Mouse (Mus musculus): ENCODE measurements around the gene Fam213a. TPM values are rescaled to one million over a fixed set of nuclear protein-coding genes. Genes with fewer than 3 reads are reported as not detected.

The Fam213a gene
- polyA plus RNA-seq, 1 experiment from 2014 or later: 46.7 TPM

DNA sequence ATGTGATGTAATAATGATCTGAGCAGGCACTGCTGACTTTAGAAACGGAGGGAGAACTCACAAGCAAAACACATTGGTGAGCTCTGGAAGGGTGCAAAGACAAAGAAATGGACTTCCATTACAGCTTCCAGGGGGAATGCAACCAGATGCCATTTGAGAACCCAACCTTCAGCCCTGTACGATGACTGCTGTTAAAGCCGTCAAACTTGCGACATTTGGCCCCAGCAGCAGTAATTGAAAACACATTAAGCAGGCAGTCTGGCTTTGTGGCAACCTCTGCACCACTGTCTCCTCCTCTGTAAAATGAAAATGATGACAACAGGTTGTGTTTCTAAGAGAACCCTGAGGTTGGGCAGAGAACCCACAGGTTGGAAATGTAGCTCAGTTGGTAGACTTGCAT, 12.8 kb downstream of the Fam213a start:
- 0 out of 2 replicates have a peak, but pooled peaks cover 3% of the 10 kb centered on the region for H3K27me3 ChIP-seq
- no peak overlapping the region for H3K4me2 ChIP-seq (replicated peaks)
- H3K4me3 ChIP-seq: no peak overlapping the region
- 82% methylated on average over 4 of the region's 4 CpGs for WGBS
- no peaks in the 10 kb centered on the region for H3K9me3 ChIP-seq
- peaks cover 31% of the 10 kb centered on the region for H3K36me3 ChIP-seq
- peaks cover 16% of the 10 kb centered on the region for H3K4me1 ChIP-seq
- ATAC-seq (ENCODE audit: low FRiP score, low read depth): no peak
- no peak overlapping the region for H3K9ac ChIP-seq (replicated peaks)
- H3K27ac ChIP-seq (replicated peaks): no peak overlapping the region

DNA sequence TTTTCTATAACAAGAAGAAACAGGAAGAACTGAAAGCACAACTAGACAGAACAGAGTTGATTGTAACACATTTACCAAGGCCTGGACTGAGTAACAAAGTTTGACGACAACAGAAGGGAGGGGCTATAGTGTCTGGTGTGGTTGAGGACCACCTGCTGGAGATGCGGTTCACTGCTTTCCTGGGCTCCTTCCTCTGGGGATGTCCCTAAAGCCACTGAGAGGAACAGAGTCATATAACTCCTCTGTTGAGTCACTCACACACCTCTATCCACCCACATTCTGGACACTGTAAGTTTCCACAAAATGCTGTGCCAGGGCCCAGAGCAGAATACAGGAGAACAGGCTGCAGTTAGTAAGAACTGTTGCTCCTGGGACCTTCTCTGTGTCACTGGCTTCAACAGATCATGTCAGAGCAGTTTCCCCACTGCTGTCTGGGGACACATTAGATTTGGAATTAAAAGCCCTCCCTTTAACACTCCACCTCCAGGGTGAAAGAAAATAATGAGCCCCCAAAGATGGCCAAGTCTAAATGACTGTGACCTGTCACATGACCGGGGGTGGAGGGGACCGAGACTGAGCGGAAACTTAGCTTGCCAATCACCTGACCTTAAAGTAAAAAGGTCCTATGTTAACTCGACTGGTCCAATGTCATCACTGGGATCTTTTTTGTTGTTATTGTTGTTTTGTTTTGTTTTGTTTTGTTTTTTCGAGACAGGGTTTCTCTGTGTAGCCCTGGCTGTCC, 13.5 kb downstream of the Fam213a start:
- ATAC-seq (ENCODE audit: low FRiP score, low read depth): no peak
- Histone ChIP-seq H3K27ac (replicated peaks) (no peak overlapping the region), H3K4me1 (peaks cover 15% of the 10 kb centered on the region), H3K9me3 (no peaks in the 10 kb centered on the region), H3K4me3 (no peak overlapping the region), H3K4me2 (replicated peaks) (no peak overlapping the region), H3K9ac (replicated peaks) (no peak overlapping the region), H3K27me3 (0 out of 2 replicates have a peak, but pooled peaks cover 2% of the 10 kb centered on the region), H3K36me3 (peaks cover 31% of the 10 kb centered on the region)
- 88% methylated on average over 7 of the region's 7 CpGs for whole genome bisulfite sequencing

DNA sequence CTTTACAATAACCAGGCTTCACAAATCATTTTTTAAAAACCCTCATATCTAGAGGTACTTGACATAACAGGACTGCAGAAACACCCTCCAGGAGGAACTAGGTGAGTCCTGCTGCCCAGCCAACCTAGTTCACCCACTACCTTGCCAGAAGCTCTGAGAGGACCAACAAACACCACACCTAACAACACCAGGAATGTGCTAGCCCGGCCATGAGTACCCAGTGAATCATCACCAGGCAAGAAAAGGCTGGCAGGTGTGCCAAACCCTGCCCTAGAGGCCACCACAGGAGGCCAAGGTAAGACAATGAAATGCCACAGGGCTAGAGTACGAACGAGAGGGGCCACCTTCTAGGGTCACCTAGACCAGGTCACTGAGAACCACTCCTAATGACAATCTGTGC, 17.4 kb downstream of the Fam213a start:
- ATAC-seq (ENCODE audit: low FRiP score, low read depth): no peak
- WGBS: 83% methylated on average over 3 of the region's 3 CpGs
- Histone ChIP-seq H3K27ac (replicated peaks) (no peak overlapping the region), H3K36me3 (peaks cover 23% of the 10 kb centered on the region), H3K27me3 (no peaks in the 10 kb centered on the region), H3K9me3 (no peaks in the 10 kb centered on the region), H3K4me2 (replicated peaks) (no peak overlapping the region), H3K4me3 (no peak overlapping the region), H3K4me1 (no peaks in the 10 kb centered on the region), H3K9ac (replicated peaks) (no peak overlapping the region)

DNA sequence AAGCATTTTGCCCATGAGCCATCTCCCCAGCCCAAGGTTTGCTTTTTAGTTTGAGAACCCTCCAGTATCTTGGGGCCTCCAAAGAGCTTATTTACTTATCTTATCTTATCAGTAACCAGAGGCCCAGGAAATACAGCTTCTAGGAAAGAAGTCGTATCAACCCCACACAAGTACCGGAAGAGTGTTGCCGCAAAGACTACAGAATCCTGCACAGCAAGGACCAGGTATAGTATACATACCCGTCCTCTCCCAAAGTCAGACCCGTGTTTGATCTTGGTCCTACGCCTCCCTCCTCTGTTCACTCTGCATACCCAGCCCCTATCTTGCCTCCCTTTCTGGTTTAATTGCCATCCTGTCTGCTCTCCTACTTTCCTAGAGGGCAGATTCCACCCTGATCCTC, 21.1 kb downstream of the Fam213a start:
- no peak overlapping the region for H3K4me2 ChIP-seq (replicated peaks)
- no peaks in the 10 kb centered on the region for H3K9me3 ChIP-seq
- no peak overlapping the region for H3K4me3 ChIP-seq
- ATAC-seq (ENCODE audit: low FRiP score, low read depth): no peak
- WGBS: 89% methylated on average over 6 of the region's 6 CpGs
- no peak overlapping the region for H3K9ac ChIP-seq (replicated peaks)
- H3K4me1 ChIP-seq: no peaks in the 10 kb centered on the region
- H3K27ac ChIP-seq (replicated peaks): no peak overlapping the region
- H3K27me3 ChIP-seq: no peaks in the 10 kb centered on the region
- H3K36me3 ChIP-seq: peaks cover 7% of the 10 kb centered on the region

DNA sequence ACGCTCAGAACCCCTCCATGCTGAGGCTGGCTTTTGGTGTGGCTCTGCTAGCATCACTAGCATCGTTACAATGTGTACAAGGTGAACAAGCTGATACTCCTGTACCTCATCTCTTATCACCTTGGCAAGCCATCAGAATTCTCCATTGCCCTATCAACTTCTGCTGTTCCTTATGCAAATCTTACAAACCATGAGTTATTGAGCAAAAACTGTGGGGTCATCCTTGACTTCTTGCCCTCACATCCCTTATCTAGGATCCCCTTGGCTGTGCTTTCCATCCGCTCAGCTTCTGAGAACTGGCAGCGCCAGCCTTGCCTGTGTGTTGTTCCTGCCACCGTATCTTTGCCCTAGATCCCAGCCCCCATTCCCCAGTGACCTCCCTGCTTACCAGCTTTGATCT, 24.8 kb downstream of the Fam213a start:
- no peaks in the 10 kb centered on the region for H3K27me3 ChIP-seq
- H3K4me2 ChIP-seq (replicated peaks): no peak overlapping the region
- no peaks in the 10 kb centered on the region for H3K4me1 ChIP-seq
- ATAC-seq (ENCODE audit: low FRiP score, low read depth): no peak
- H3K4me3 ChIP-seq: no peak overlapping the region
- no peaks in the 10 kb centered on the region for H3K36me3 ChIP-seq
- no peak overlapping the region for H3K9ac ChIP-seq (replicated peaks)
- 88% methylated on average over 5 of the region's 5 CpGs for WGBS
- H3K27ac ChIP-seq (replicated peaks): no peak overlapping the region
- H3K9me3 ChIP-seq: no peaks in the 10 kb centered on the region

DNA sequence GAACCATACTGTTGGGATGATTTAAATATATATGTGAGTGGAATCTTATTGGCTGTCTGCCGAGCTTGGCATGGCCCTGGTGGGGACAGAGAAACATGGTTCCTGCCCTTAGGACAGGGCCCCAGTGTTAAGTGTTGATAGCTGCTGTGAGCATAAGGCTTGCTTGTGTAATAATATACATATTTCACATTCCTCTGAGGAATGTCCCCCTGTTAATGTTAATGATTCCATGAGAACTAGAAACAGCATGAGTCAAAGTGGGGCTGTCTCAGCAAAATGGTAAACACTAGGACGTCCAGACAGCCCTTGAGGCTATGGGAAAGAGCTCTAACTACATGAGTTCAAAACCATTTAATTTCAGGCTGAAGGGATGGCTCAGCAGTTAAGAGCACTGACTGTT, 26.4 kb downstream of the Fam213a start:
- Histone ChIP-seq H3K4me2 (replicated peaks) (no peak overlapping the region), H3K27ac (replicated peaks) (no peak overlapping the region), H3K27me3 (no peaks in the 10 kb centered on the region), H3K4me3 (no peak overlapping the region), H3K9me3 (no peaks in the 10 kb centered on the region), H3K9ac (replicated peaks) (no peak overlapping the region), H3K4me1 (no peaks in the 10 kb centered on the region), H3K36me3 (no peaks in the 10 kb centered on the region)
- no peak for ATAC-seq (ENCODE audit: low FRiP score, low read depth)
- WGBS: 78% methylated on average over 2 of the region's 2 CpGs

DNA sequence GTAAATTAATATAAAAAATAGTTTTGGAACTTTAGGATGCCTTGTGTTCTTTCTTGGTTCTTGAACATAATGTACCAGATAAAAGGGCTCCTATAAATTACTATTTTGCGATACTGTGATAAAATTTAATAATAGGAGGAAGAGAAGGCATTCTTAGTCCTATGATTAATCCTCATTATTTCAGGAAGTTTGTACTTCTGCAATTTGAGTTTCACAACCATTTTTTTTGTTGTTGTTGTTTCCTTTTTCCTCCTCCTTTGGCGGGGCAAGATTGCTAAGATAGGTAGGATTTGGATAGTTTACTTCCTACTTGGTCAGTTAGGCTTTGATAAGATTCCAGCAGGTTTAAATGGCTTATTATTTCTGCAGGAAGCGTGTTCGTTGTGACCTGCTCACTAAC, 28.0 kb downstream of the Fam213a start:
- ATAC-seq (ENCODE audit: low FRiP score, low read depth): no peak
- Histone ChIP-seq H3K27me3 (no peaks in the 10 kb centered on the region), H3K9me3 (no peaks in the 10 kb centered on the region), H3K27ac (replicated peaks) (no peak overlapping the region), H3K4me2 (replicated peaks) (no peak overlapping the region), H3K9ac (replicated peaks) (no peak overlapping the region), H3K4me1 (no peaks in the 10 kb centered on the region), H3K36me3 (no peaks in the 10 kb centered on the region), H3K4me3 (no peak overlapping the region)
- WGBS: 91% methylated on average over 4 of the region's 4 CpGs

DNA sequence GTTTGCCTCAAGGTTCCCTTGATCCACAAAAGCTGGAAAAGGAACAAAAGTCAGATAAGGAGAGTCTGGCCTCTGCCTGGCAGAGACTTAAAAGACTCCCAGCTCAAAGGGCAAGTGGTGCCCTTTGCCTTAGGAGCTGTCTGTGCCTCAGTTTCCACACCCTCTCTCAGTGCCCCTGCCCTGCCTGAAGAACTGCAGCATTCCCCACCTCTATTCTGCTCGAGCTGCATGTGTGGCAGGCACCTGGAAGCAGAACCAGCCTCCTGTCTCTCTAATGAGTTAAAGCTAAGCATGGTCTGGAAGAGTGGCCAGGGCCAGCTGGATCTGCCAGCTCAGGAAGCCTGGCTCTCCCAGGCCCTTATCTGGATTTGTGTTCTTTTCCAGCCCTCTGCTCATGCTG, 33.9 kb downstream of the Fam213a start:
- Histone ChIP-seq H3K9me3 (no peaks in the 10 kb centered on the region), H3K4me3 (no peak overlapping the region), H3K4me1 (no peaks in the 10 kb centered on the region), H3K4me2 (replicated peaks) (no peak overlapping the region), H3K27ac (replicated peaks) (no peak overlapping the region), H3K9ac (replicated peaks) (no peak overlapping the region), H3K36me3 (no peaks in the 10 kb centered on the region), H3K27me3 (no peaks in the 10 kb centered on the region)
- no peak for ATAC-seq (ENCODE audit: low FRiP score, low read depth)
- WGBS: 52% methylated on average over 1 of the region's 1 CpGs

DNA sequence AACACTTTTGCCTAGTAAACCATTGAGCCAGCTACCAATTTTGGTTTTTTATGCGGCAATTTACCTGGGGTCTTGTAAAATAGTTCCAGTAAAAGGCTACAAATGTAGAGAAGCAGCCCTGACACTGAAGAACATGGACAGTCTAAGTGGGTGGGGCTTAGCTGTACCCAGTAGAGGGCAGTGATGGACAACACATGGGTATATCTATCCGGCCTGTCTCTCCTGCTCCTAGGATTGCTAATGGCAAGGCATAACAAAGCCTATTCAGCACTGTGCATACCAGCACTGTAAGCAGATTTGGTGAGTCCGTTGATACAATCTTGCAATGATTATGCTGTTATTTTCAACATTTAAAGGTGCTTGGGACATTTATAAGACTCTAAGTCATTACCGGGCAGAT, 34.6 kb downstream of the Fam213a start:
- H3K27me3 ChIP-seq: no peaks in the 10 kb centered on the region
- no peak overlapping the region for H3K4me3 ChIP-seq
- ATAC-seq (ENCODE audit: low FRiP score, low read depth): peak; percentile 86
- H3K36me3 ChIP-seq: no peaks in the 10 kb centered on the region
- H3K27ac ChIP-seq (replicated peaks): no peak overlapping the region
- 50% methylated on average over 4 of the region's 4 CpGs for WGBS
- no peaks in the 10 kb centered on the region for H3K9me3 ChIP-seq
- H3K4me1 ChIP-seq: no peaks in the 10 kb centered on the region
- no peak overlapping the region for H3K9ac ChIP-seq (replicated peaks)
- H3K4me2 ChIP-seq (replicated peaks): no peak overlapping the region

DNA sequence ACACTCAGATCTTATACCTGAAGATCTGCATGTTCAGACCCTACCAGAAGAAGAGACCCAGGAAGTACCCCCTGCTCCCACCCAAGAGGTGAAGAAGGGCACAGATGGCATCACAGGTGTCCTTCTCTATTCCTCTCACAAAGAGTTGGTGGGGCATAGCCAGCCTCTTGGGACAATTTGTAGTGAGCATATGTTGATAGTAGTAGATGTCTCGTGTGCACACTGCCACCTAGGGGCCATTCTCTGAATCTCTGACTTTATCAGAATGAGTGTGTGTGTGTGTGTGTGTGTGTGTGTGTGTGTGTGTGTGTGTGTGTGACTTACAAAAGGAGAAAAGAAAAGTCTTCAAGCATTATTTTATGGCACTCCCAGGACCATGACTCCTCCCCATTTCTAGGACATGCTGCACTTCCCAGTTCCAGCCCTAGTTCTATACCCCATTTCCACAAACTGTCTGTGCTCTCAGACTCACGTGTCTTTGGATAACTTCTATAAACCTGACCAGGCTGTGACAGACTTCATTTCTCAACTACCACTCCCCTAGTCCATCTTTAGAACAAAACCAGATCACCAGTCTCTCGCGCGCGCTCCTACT, 38.4 kb downstream of the Fam213a start:
- Histone ChIP-seq H3K4me2 (replicated peaks) (no peak overlapping the region), H3K9me3 (no peaks in the 10 kb centered on the region), H3K36me3 (no peaks in the 10 kb centered on the region), H3K27me3 (no peaks in the 10 kb centered on the region), H3K9ac (replicated peaks) (no peak overlapping the region), H3K4me3 (no peak overlapping the region), H3K27ac (replicated peaks) (no peak overlapping the region), H3K4me1 (no peaks in the 10 kb centered on the region)
- ATAC-seq (ENCODE audit: low FRiP score, low read depth): peak; percentile 50
- 78% methylated on average over 6 of the region's 6 CpGs for WGBS

DNA sequence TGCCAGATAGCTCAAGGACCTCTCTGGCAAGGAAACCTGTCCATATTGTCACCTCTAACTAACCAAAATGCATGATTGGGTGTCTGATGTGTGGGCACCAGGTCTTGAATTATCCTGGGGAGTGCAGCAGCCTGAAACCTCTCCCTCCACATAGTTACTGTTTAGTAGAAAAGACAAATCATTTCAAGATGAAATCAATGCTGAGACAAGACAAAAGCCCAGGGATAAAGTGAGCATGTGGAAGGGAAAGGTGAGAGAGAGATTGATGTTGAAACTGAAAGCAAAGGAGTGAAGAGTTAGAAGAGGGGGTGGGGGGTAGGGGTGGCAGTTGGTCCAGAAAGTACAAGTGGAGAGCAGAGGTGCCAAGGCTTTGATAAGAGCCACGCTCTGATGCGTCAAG, 45.5 kb downstream of the Fam213a start:
- no peak overlapping the region for H3K9ac ChIP-seq (replicated peaks)
- no peak overlapping the region for H3K4me3 ChIP-seq
- H3K27ac ChIP-seq (replicated peaks): no peak overlapping the region
- no peaks in the 10 kb centered on the region for H3K9me3 ChIP-seq
- H3K4me1 ChIP-seq: peaks cover 30% of the 10 kb centered on the region
- 71% methylated on average over 2 of the region's 2 CpGs for WGBS
- H3K36me3 ChIP-seq: no peaks in the 10 kb centered on the region
- no peak for ATAC-seq (ENCODE audit: low FRiP score, low read depth)
- H3K4me2 ChIP-seq (replicated peaks): peak overlapping the region; percentile 86
- no peaks in the 10 kb centered on the region for H3K27me3 ChIP-seq

DNA sequence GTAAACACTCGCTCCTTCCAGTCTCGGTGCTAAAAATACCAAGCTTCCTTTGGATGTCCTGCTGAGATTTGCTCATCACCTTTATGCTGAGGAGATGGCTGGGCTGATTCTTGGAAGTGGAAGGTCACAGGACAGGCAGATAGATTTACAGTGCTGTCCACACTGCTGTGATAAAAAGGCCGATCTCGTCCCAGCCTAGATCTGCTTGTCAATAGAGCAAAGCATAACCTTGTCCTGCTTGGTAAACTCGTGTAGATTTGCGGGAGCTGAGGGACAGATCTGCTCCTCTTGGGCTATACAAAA, 46.0 kb downstream of the Fam213a start:
- peak overlapping the region; percentile 91 for H3K4me3 ChIP-seq
- no peaks in the 10 kb centered on the region for H3K36me3 ChIP-seq
- H3K4me2 ChIP-seq (replicated peaks): peak overlapping the region; percentile 86
- peak overlapping the region; percentile 63 for H3K9ac ChIP-seq (replicated peaks)
- peak overlapping the region; percentile 79 for H3K27ac ChIP-seq (replicated peaks)
- 4% methylated on average over 6 of the region's 6 CpGs for WGBS
- ATAC-seq (ENCODE audit: low FRiP score, low read depth): peak; percentile 3
- no peaks in the 10 kb centered on the region for H3K27me3 ChIP-seq
- peaks cover 35% of the 10 kb centered on the region for H3K4me1 ChIP-seq
- no peaks in the 10 kb centered on the region for H3K9me3 ChIP-seq

All from midbrain, embryonic 12.5 days (tissue).